Mouse (Mus musculus): ENCODE measurements at regions not wholly inside any gene's neighbourhood (a gene's known extent, or its start where the extent isn't known, plus 50 kb on each side); places are given as distances from the start of the nearest gene placed in this dataset.
"Not testable (repeated sequence)": the region's sequence is repeated elsewhere in the genome, so short reads cannot be mapped to it uniquely, and the experiment has no call there.

DNA sequence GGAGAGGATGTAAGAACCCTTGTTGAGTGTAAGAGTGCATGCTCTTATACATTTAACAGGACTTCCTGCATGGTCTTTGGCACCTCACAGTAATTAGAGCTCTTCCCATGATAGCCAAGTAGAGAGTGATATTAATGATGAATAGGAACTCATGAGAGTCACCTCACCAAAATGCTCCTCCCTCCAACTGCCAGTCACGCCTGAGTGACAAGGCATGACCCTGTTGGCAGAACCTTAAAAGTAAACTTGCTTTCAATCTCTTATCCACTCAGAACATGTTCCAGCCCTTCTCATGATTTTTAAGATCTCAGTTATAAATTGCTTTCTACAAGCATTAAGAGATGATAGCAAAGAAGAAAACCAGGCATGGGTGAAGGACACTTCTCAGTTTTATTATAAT is 291.8 kb downstream of the Tox3 start:
- DNase-seq, result no peak

DNA sequence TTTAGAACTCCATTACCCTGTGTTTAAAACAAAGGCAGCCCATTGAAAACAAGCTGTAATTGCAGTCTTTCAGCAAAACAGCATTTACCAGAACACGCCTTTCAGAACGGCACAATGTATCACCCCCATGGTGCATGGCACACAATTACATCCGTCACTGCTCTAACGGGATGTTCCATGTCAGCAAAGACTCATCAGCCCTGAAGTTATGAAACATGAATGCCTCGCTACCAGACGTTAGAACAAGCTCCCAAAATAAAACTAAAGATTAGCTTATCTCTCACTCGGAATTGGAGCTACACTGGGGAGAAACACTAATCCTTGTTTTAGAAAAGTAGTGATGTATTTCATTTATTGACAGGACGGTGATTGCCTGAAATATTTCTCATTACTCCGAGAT is 301.4 kb downstream of the Tox3 start:
- DNase-seq, result no peak

DNA sequence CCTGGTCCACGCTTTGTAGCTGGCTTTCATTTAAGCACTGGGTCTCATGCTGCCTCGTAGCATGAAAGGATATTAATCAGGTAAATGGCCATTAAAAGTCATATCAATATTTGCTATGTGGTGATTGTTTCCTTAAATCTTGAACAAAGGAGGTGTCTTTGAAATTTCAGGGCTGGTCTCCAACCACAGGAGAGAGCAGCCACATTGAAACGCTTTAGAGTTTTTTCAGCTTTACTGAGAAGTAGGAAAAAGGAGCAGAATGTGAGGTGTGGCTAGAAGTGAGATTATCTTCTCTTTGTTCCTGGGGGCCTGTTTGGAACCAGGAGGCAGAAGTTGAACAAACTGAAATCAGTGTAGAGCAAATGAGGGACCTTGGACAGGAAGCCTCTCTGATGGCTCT is 311.7 kb downstream of the Tox3 start:
- DNase-seq, result no peak

DNA sequence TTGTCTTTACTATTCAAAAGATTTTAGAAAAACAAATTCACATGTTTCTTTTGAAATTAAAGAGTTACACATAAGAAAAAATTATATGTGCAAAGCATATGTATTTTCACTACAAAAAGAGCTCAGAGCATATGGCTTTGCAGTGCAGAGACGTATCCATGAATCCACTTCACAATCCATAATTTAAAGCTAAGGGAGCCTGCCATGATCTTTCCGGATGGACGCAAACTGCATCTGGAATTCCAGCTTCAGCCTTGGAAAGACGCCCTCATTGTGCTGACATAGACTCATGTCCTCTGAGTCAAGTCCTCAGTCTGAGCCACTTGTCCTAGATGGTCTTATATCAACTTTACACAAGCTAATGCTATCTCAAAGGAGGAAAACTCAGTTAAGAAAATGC is 315.6 kb downstream of the Tox3 start:
- DNase-seq, result no peak

DNA sequence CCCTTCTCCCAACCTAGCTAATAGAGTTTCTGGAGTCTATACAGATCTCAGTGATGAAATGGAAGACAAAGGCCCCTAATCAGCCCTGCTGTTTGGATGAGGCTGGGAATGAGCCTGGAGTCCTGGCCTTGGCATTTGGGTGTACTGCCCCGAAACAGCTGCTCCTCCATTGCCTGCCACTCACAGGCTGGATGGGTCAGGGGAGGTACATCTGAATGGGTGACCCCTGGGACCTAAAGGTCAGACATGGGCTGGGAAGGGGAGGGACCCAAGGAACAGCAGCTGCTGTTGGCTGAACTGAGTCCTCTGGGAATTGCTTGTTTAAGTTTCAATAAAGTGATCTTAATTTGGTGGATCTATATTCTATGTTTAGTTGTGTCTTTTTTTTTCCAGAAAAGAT is 316.9 kb downstream of the Tox3 start:
- DNase-seq, result no peak

DNA sequence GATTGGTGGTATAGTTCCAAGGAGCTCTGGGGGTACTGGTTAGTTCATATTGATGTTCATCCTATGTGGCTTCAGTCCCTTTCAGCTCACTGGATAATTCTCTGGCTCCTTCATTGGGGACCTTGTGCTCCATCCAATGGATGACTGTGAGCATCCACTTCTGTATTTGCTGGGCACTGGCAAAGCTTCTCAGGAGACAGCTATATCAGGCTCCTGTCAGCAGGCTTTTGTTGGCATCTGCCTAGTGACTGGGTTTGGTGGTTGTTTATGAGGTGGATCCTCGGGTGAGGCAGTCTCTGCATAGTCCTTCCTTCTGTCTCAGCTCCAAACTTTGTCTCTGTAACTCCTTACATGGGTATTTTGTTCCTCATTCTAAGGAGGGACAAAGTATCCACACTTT is 330.2 kb downstream of the Tox3 start:
- DNase-seq, result not testable (repeated sequence)

DNA sequence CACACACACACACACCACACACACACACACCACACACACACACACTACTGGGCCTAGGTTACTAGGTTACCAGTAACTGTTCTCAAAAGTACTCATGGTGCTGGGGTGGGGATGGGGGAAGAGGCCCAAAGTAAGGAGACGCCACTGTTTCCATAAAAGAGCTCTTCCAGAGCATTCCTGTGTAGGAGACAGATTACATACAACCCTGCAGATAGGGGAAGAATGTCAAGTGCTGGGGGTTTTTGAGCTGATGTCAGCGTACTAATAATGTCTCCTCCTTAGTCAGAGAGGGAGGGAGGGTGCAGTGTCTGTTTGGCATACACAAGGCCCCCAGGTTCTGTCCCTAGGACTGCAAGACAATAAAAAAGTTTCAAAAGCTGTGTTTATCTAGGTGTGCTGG is 334.4 kb downstream of the Tox3 start:
- DNase-seq, result no peak

DNA sequence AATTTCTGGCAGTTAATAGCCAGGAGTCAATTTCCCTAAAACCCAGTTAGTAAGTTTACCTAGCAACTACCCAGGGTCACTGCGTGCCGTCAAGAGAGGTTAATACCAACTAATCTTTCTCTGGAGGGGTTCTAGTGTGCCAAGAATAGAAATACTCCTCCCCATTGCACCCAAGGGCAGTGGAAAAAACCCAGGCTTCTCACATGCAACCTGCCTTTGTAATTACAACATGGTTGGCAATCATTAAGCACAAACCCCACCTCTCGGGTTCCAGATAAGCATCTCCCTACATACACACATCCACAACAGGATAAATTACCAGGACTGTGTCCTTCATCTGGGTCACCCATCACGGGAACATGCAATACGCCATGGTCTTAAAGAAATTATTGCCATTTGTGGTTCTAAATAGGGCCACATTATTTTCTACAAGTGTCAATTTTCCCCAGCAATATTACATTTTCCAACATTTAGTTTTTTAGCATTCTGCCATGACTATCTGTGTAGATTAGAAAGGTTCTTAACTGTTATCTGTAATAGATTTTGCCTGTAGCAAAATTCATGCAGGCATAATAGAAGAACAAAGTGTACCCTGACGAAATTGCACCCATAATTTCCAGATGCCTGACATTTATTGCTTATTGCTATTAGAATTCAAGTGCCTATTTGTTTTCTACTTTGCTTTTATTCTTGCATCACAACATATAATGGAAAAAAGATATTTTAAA is 336.3 kb downstream of the Tox3 start:
- peak in 1 of 2 experiments; percentile 14 for DNase-seq

DNA sequence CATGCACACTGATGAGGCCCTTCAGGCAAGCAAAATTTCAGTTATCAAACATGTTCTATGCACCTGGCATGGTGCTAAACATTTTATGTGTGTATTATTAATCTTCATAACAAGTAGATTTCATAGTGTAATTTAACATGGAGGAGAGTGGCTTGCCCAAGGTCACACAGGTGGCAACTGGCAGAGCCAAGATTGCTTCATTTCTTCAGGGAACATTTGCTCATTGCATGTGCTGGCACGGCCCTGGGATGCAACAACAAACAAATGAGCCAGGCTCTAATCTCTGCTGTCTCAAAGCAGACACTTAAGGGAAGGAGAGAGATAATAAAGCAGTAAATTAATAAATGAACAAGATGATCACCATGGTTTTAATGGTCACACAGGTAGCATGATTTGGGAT is 338.7 kb downstream of the Tox3 start:
- DNase-seq, result no peak

DNA sequence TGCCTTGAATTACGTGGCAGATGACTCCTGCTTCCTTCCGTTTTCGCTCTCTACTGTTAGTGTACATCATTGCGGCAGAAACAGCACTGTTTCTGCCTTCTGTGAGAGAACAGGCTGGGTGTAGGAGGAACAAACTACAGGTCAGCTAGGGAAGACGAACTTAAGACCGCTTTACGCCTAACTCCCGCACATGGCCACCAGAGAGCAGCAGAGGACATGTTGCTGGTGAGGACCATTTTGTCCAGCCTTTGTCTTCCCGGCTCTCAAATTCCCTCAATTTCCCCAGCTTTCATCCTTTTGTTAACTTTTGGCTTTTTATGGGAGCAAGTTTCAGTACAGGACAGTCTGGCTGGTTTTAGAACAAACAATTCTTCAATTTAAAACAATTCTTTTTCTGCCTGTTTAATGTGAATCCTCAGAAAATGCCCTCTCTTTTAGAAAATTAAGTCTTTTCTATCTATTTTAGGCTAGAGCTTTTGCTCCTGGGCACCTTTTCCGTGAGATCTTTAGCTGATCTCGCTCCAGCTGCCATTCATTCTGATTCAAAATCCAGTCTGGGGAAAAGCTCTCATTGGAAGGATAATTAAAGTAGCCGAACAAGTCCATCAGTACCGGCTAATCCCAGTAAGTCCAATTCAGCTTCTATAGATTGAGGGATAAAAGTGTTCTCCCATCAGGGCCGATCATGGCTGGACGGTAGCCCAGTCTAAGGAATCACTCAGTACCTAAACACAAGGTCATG is 347.1 kb downstream of the Tox3 start:
- peak; percentile 76 to 80 for DNase-seq

DNA sequence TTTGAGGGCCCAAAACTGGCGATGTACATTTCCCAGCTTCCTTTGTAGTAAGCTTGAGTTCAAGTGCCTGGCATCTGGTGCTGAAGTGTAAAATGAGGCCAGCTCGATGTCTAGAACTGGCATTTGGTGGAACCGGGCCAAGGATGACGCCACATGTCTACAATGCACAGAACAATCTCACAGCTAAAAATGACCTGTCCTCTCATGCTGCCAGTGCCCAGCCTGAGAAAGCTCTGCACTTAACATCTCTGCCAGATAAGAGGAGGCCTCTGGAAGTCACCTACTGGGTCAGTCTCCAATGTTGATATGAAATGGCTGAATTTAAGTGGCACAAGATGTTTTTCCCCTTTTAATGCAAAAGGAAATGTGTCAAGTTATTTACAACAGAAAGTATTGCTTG is 354.4 kb downstream of the Tox3 start:
- no peak for DNase-seq

DNA sequence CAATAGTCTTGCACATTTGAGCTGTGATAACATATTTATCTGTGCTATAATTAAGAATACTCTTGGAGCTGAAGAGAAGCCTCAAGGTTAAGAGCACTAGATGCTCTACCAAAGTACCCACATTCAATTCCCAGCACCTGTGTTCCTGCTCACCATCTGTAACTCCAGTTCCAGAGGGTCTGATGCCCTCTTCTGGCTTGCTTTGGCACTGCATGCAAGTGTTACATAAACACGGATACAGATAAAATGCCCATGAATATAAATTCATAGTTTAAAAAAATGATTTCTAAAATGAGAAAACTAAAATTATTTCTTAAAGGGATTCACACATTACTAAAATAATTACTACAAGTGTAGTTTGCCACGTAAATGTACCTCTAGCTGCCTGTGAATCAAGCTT is 364.3 kb downstream of the Tox3 start:
- no peak for DNase-seq

DNA sequence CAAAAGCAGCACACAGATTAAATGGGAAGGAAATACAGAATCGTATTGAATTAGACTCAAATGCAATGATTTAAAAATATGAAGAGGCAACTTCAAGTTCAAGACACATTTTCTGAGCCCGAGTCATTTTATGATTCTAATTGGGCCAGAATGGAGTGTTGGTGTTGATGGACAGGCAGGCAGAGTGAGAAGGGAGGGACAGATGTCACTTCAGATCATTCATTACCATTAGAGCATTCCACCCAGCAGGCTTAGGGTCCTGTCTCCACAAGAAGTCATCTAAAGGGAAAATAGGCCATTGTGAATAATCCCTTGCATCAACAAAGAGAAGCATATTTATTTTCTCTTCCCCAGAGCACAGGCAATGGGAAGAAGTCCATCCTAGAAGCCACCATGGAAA is 365.6 kb downstream of the Tox3 start:
- DNase-seq, result no peak

DNA sequence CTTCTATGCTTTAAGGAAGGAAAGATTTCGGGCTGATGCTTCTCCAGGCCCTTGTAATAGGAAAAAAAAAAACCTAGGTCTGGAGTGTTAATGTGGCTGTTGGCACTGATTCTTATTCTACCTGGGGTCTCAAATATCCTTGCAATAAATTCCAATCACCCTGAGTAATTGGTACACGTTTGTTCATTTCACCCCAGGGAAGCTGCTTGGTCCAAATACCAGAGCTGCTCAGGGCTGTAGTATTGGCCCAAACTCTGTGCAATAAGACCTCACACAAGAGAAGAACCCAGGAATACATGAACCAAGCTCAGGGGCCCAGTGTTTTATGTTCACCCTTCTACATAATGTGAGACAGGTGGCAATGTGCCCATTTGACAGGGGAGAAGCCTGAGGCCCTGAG is 366.8 kb downstream of the Tox3 start:
- DNase-seq, result no peak

DNA sequence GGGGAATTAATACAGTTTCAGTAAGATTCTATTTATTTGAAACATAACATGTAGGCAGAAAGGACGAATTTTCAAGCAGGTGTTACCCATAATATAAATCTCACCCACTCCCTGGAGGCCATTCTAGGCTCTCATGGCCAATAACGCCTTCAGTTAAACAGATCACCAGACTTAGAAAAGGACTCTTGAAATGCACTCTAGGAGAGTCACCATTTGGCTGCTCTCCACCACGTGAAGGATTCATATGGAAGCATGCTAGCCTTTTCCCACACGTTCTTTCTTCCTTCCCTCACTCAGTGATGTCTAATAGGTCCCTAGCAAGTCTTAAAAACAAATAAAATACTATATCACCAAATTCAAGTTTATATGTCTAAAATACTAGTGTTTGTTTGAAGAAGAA is 367.7 kb downstream of the Tox3 start:
- no peak for DNase-seq

DNA sequence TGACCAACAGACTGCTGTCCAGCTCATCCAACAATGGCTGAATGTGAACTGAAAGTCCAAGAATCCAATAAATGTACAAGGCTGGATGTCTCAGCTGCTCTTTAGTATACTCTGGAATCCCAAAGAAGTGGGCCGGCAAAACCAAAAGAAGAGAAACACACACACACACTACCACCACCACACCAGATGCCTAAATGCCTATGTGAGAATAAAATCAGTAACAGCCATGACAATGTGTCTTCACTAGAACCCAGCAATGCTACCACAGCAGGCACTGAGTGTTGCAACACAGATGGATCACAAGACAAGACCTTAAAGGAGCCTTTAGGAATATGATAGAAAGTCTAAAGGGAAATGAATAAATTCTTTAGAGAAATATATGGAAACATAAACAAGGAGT is 385.3 kb downstream of the Tox3 start:
- DNase-seq, result no peak

DNA sequence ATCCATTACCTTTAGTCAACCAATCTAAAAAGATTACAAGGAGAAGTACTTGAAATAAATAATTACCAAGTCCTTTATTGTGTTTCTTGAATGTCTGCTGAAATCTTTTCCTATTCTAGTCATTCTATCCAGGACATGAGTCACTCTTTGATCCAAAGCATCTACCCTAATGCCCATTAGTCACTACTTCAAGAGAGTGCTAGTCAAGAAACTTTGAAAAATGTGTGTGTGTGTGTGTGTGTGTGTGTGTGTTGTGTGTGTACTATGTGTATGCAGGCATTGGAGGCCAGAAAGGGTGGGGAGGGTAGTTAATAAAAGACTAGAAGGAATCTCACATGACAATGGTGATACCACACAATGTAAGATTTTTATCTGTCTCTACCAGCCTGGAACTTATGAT is 390.7 kb downstream of the Tox3 start:
- no peak for DNase-seq

DNA sequence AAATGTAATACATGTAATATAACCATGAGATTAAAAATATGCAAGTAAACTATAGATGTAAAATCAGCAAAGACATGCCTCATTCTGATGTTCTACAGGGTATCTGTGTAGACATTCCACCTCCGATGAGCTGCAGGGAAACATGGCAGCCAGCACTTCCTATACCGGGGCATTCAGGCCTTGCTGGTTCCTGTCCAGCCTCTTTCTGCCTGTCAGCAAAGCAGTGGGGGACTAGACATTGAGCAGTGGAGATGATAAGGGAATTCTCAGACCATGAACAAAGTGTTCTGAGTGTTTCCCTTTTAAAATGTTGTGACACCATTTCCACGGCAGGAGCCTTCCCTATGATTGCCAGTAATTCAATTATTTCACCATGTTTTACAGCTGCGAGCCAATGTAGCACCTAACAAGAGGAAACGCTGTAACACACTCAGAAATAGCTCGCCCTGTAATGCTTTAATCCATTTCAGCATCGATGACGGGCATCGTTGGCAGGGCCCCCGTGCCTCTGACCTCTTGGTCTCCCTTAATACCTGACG is 391.6 kb downstream of the Tox3 start:
- DNase-seq, result no peak

DNA sequence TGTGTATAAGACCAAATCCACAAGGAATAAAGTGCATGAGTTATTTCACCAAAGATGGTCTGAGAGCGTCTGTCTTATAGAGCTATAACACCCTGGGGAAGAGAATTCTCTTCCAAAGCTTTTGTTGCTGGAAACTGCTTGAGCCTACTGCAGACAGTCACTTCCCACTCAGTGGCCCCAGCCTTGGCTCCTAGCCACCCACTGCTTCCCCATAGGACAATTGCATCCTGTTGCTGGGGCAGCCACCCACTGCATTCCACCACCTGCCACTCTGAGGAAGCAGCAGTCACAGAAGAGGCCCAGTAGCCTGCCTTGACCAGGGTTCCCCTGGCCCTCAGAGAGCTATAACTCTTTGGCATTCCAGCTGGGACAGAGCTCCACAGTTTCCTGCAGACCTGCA is 409.3 kb downstream of the Tox3 start:
- DNase-seq, result no peak

DNA sequence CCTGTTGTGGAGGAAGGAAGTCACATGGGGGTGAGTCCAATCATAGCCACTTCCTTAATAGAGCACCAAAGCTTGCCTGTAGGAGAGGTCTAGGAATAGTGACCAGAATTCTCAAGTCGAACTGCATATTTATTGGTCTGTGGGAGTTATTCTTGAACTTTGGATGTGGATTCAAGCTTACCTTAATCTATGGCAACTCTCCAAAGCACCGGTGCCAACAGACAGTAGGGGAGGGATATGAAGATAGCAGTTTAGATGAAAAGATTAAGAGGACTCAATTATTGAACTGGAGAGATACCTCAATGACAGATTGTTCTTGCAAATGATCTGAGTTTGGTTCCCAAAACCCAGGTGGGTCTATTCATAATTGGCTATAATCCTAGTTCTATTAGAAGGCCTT is 413.6 kb downstream of the Tox3 start:
- no peak for DNase-seq

DNA sequence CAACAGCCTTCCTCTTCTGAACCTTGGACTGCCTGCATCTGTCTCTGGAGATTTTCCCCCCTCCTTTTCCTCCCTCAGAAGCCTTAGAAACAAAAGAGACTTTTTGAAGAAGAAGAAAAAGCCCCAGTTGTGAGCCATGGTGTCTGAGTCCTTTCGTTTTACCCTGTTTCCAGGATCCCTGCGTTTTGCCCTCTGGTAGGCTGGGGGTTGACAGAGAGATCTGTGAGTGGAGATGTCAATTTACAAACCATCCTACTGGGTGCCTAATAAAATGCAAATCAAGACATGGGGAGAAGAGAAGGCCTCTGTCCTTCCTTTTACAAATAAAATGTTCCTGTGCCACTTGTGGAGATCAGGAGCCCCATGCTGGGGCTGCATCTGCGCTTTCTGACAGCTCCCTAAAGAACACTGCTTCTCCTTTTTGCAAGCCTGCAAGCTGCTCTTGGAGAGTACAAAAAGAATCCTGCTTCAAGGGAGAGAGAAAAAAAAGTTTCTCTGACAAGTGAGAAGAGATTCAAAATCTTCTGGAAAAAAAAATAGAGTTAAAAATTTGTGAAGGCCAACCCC is 421.4 kb downstream of the Tox3 start:
- no peak for DNase-seq

DNA sequence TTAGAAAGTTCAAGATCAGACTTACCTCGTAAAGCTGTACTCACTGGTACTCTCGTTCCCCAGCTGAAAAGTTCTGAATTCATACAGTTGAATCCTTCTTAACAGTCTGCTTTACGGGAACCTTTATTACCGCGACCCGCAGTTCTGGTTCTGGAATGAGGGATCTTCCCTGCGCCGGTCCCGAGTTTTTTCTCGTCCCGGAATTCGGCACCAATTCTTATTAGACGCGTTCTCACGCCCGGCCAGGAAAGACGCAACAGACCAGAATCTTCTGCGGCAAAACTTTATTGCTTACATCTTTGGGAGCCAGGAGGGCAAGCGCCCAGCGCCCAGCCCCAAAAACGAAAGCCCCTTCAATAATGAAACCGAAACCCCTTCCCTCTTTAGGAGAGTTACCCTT is 423.4 kb downstream of the Tox3 start:
- DNase-seq, result not testable (repeated sequence)

DNA sequence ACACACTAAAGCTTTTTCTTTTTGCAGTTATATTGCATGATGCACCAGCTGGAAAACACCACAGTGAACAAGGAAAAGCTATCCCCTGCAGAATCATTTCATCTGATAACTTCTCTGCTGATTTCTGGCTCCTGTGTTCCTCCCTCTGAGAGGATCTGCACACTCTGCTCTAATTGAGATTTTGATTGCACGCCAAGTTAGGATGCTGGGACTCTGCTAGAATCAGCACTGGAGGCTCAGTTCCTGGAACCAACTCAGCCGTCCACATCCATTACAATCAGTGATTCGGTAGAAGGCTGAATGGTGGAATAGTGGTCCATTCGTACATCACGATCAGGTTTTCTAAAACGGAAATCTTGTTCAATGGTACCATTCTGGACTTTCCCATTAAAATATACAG is 434.1 kb downstream of the Tox3 start:
- DNase-seq, result no peak

DNA sequence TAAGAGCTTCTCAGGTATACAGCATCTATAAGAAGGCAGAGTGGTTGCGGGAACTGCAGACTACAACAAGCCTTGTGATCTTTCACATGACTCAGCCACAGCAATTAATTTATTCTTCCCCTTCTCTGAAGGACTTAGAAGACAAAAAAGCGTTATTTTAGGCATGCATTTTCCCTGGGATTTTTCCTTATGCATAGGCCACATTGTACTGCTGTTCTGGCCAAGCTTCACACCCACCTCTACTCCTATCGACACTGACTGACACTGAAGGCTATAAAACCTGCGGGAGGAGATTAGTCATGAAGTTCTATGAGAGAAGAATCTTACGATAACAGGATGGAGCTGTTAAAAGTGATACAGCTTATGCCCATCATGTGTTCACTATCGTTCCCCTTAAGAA is 441.9 kb downstream of the Tox3 start:
- DNase-seq, result no peak
